Mouse (Mus musculus): Measurements from ENCODE around the gene U2af1l4.

DNA sequence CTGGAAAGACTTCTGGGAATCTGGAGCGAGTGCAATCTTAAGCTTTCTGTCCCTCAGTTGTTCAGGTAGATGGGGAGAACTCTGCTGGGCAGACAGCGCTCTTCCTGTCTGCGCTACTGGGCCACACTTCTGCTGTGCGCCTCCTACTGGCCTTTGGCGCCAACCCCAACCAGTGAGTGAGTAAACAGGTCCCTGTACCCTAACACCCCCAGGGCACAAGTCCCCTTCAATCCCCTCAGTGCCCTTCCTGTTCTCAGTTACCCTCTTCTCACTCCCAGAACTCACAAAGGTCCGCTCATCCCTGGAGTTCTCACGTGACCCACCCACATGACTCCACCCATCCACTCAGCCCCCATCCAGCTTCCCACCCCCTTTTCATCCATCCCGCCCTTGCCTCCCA, 44.8 kb upstream of the U2af1l4 start:
- TF ChIP-seq CTCF (IDR thresholded peaks at IDR 0.05; ENCODE audit: control insufficient read depth, insufficient read depth, insufficient read length) (no peak), USF1 (IDR thresholded peaks at IDR 0.05; ENCODE audit: low read depth) (no peak), MAX (IDR thresholded peaks at IDR 0.05) (no peak), CEBPB (IDR thresholded peaks at IDR 0.05; ENCODE audit: low read depth) (no peak), MYOG (IDR thresholded peaks at IDR 0.05; ENCODE audit: control insufficient read depth, extremely low read depth, insufficient read length) (no peak)

Data from C2C12 (cell line).